Mouse (Mus musculus): ENCODE results near the gene Cd4. TPM values are rescaled to one million over a fixed set of nuclear protein-coding genes. Genes with fewer than 3 reads are reported as not detected.

The Cd4 gene
- polyA plus RNA-seq, 1 experiment: 1.3 TPM

DNA sequence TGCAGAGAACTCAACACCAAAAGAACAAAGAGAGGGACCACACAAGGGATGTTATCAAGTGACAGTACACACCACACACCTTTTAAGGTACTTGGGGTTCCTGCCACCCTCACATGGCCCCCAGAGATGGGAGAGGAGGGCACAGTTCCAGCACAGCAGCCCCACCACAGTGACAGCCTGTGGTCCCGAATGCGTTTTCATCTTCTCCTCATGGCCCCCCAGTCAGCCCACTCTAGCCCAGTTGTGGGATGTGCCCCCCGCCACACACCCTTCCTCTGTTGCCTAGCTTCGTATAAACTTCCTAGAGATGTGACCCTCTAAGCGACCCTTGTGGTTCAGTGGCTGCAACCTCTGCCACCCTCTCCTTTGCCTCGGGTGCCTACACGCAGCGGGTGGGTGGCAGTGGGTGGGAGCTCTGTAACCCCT, 2.1 kb downstream of the Cd4 start:
- DNase-seq (ENCODE audit: low spot score): no peak

DNA sequence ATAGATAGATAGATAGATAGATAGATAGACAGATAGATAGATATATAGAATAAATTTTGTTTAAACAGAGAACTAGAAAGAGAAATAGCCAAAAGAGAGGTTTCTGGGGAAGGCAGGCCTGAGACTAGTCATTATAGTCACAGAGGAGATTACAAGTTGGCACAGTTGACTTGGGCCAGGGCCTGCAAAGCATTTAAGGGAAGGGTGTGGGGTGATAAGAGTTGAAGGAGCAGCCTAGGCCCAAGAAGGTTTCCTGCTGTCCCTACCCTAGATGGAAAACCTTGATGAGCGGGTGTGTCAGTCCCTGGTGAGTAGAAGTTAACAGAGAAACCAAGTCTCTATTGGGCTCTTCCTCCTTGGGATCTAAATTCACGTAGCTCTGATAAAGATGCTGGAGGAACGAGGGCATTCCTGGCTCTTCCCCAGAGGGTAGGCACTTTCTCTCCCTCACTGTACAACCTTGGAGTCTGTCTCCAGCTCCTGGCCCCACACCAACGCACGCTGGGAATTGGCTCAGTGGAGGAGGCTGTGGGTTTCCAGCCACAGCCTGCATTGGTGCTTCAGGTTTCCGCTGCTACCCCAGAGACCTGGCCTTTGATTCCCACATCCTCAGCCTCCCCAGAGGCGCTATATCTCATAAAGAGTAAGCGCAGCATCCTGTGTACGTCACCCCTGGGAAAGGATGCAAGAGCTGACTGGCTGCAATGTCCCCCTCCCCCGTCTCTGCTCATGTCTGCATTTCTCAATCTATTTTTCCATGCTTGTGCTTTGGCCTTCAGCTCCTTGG, 3.1 kb downstream of the Cd4 start:
- no peak for DNase-seq (ENCODE audit: low spot score)

GRCm38 (mm10) chr6:124883351-124883750, 4.7 kb downstream of the Cd4 start:
- DNase-seq (ENCODE audit: low spot score): no peak

DNA sequence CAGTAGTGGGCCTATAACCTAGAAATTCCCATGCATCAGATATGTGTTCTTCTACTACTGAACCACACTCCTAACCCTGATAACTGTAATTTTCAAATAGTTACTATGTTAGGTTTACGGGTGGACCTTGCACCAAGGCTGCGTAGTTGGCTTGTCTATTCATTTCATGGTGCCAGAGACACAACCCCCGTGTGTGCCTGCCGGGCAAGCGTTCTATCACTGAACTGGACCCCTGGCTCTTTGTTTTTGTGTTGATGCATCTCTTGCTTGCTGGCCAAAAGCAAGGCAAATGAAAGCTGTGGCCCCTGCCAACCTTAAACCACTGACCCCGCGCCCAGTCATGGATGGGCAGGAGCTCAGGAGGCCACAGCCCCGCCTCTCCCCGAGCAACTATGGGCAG, 6.2 kb downstream of the Cd4 start:
- DNase-seq (ENCODE audit: low spot score): no peak

DNA sequence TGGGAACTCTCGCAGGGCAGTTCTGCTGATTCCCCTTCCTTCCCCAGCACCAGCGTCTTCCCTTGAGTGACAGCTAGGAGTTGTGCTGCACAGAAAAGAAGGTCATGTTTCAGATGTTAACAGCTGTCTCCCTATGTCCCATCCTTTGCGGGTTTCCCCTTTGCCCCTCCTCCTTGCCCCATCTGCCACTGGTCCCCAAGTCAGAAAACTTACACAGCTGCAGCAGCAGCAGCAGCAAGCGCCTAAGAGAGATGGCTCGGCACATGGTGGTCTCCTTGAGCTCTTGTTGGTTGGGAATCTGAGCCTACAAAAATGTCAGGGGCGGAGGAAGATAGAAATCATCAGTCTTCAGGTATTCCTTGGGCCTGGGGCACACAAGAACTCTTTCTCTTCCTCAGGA, 8.6 kb downstream of the Cd4 start:
- DNase-seq (ENCODE audit: low spot score): no peak

- no peak for DNase-seq (ENCODE audit: low spot score)
Observed at GRCm38 (mm10) chr6:124874348-124874747, 13.7 kb downstream of the Cd4 start.

DNA sequence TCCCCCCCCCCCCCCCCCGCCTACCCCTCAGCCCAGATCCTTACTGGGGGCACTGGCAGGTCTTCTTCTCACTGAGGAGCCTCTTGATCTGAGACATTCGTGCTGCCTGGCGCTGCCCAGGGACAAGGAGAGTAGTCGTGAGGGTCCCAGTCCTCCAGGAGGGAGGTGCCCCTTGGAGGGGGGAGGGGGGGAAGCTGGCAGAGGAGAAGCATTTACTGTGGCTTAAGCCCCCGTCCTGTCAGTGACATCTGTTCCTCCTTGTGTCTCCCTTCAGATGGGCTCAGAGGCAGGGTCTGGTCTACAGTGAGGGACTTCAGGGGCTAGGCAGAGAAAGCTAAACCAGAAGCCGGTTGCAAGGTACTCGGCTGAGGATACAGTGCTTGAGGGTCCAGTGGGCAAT, 21.5 kb downstream of the Cd4 start:
- DNase-seq (ENCODE audit: low spot score): no peak

DNA sequence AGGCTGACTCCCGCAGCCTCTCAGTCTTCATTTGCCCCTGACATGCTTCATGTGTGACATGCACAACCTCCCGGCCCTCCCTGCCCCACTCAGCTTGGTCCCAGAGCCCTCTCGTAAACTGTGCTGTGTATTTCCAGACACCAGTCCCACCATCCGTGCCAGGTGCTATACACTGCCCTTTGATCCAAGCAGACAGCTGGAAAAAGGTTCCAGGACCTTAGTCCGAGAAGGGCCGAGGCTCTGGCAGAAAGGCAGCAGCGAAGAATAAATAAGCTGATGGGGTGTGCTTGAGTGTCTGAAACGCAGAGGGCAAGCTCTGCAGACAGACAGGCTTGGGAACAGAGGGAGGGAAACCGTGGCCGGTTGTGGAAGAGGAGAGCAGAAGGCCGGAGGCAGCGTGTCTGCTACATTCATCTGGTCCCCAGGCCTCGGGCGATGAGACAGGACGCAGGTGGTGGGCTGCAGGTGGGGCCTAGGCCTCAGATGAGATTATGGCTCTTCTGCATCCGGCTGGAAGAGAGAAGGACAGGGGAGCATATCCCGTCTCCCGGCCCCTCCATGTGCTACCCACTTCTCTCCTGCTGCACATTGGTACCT, 22.2 kb downstream of the Cd4 start:
- no peak for DNase-seq (ENCODE audit: low spot score)

DNA sequence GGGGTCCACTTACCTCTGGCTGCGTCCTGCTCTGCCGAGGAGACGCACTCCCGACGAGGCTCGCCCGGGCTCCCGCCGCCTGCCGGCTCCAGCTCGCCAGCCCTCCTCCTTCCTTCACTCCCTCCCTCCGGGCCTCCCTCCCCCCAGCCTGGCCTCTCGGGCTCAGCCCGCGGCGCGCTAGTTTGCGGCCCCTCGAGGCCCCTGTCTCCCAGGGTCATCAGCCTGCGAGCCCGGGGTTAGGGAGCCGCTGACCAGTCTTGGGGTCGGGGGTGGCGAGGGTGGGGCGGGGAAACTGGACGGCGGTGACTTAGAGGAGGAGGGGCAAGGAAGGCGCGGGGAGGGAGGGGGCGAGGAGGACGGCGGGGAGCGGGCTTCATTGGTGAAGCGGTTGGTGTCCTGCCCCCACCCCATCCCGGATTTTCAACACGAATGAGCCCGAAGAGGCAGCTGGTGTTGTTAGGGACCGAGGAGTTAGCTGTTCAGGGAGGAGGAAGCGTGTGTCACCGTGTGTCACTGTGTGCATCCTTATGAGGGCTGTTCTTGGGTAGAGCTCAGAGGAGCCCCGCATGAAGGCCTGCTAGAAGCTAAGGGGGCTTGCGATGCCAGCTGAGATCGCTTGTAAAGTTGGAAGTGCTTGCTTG, 24.2 kb downstream of the Cd4 start, which contains the start of gene Gpr162:
TSS of gene Gpr162 (minus strand) at position 326 of the 641 bp plus-strand sequence.
- peak; percentile 53 for DNase-seq (ENCODE audit: low spot score)

GRCm38 (mm10) chr6:124863125-124863657, 24.8 kb downstream of the Cd4 start:
- DNase-seq (ENCODE audit: low spot score): no peak

DNA sequence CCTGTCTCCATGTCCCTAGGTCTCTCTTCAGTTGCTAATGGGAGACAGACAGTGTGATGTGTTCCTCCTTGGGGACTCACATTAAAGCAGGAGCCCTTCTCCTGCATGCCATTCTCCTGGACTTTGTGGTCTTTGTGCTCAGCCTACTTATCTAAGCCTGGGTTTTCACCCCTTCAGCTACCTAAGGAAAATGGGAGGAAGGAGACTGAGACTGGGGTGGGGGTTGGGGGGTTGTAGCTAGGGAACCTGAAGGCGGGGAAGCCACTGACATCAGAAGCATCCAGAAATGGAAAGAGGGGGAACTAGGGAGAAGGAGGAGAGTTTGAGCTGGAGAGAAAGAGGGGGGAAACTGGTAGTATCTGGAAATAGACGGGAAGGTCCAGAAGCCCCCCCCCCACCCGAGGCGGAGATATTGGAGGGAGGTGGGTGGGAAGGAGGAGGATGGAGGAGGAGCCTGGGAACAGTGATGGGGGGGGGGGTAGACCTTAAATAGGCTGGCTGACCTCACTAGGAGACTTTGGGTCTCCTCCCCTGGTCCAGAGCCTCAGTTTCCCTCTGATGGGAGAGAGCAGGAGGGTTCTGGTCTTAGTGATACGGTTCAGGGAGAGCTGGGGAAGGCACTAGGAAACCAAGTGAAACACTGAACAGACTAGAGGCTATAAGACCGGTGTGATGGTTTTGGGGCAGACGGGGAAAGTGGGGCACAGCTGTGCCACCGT, 25.5 kb downstream of the Cd4 start:
- no peak for DNase-seq (ENCODE audit: low spot score)

GRCm38 (mm10) chr6:124861802-124862201, 26.2 kb downstream of the Cd4 start:
- DNase-seq (ENCODE audit: low spot score): no peak

DNA sequence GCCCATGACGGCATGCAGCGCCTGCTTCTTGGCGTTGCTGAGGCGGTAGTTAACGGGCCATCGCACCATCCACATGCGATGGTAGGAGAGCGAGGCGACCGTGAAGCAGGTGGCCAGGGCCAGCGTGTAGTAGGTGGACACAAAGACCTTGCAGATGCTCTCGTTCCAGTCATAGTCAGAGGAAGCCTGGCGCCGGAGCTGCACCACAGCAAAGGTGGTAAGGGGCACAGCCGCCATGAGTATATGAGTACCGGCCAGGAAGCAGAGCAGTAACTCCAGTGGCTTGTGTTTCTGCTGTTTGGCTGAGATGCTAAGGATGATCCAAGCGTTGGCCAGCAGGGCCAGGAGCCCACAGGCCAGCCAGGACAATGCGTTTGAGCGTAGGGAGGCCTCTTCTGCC, 26.8 kb downstream of the Cd4 start:
- no peak for DNase-seq (ENCODE audit: low spot score)

- no peak for DNase-seq (ENCODE audit: low spot score)
Observed at GRCm38 (mm10) chr6:124860511-124860910, 27.5 kb downstream of the Cd4 start.

GRCm38 (mm10) chr6:124859725-124860124, 28.3 kb downstream of the Cd4 start:
- DNase-seq (ENCODE audit: low spot score): peak; percentile 73

- DNase-seq (ENCODE audit: low spot score): no peak
Observed at GRCm38 (mm10) chr6:124858561-124859318, 29.3 kb downstream of the Cd4 start.

- no peak for DNase-seq (ENCODE audit: low spot score)
Observed at GRCm38 (mm10) chr6:124857840-124858530, 30.0 kb downstream of the Cd4 start.

DNA sequence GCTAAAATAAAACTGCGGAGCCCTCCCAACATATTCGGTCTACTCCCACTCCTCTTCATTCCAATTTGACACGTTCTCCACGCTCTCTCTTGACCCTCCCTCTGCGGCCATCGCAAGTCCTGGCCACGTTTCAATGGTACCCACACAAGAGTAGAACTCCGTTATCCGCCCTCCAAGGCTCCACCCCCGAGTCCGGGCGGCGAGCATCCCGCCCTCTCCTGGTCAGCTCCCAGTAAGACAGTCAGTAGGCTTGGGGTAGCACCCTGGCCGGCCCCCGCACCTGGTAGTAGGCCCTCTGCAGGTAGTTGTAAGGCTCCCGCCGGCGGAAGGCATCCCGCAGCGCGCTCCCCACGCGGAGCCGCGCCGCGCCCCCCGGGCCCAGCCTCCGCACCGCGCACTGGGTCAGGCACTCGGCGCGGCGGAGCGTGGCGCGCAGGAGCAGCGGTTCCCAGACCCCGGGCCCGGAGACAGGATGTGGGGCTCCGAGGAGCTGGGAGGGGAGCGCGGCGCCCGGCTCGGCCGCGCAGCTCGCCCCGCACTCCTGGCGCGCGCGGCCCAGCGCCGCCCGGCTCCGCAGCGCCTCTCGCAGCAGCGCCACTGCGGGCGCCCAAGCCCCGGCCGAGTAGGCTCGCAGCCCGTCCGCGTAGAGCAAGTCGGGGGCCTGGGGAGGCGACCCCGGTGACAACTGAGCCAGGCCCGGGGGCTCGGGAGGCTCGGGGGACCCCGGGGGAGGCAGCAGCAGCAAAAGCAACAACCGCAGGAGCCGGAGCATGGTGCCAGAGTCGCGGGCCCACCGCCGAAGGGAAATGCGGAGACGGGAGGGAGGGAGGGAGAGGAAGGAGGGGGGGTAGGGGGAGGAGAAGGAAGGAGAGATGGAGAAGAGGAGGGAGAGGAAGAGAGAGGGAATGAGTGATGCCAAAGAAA, 30.8 kb downstream of the Cd4 start, which contains the start of gene P3h3:
TSS of gene P3h3 (minus strand) at position 837 of the 924 bp plus-strand sequence.
- DNase-seq (ENCODE audit: low spot score): peak; percentile 60

- DNase-seq (ENCODE audit: low spot score): no peak
Observed at GRCm38 (mm10) chr6:124856321-124856720, 31.7 kb downstream of the Cd4 start.

Data from urinary bladder, adult 2 months (tissue).